Mouse (Mus musculus) stomach, postnatal 0 days (tissue): ENCODE data around the gene Mmd2. TPM values are rescaled to one million over a fixed set of nuclear protein-coding genes. Genes with fewer than 3 reads are reported as not detected.
A peak's percentile ranks its signal among the peaks of the same experiment; 100 is the strongest.

Experiments used
- ATAC-seq: fragments of 200-750 bp; cut with Nextera tagmentation; 2 replicates; pipeline ENCODE4 v1.8.0; 2017; ENCODE audit not compliant: low FRiP score, low TSS enrichment
- DNase-seq: peaks from one replicate; pipeline ENCODE4 v3.0.0-alpha.2; 2016; ENCODE audit warnings: low spot score
- H3K27ac ChIP-seq: fragments of 300-500 bp; sonication (generic); replicated peaks from 2 replicates; pipeline ENCODE4 v1.5.1; 2014; ENCODE audit warnings: mild to moderate bottlenecking, control low read depth
- H3K27me3 ChIP-seq: fragments of 300-500 bp; sonication (generic); 2 replicates; pipeline ENCODE4 v1.6.1; 2014; ENCODE audit warnings: low read length; ENCODE audit not compliant: control insufficient read depth, insufficient read depth
- H3K36me3 ChIP-seq: fragments of 300-500 bp; sonication (generic); 2 replicates; pipeline ENCODE4 v1.6.1; 2014; ENCODE audit warnings: low read length, mixed read lengths; ENCODE audit not compliant: control insufficient read depth, insufficient read depth
- H3K4me1 ChIP-seq: fragments of 300-500 bp; sonication (generic); replicated peaks from 2 replicates; pipeline ENCODE4 v1.6.1; 2014; ENCODE audit warnings: antibody characterized with exemption; ENCODE audit not compliant: control insufficient read depth, insufficient read depth
- H3K4me2 ChIP-seq: fragments of 300-500 bp; sonication (generic); replicated peaks from 2 replicates; pipeline ENCODE4 v1.6.1; 2014; ENCODE audit warnings: low read depth, mild to moderate bottlenecking, control low read depth, moderate library complexity
- H3K4me3 ChIP-seq: fragments of 300-500 bp; sonication (generic); 2 replicates; pipeline ENCODE4 v1.5.1; 2014; ENCODE audit warnings: low read depth, low read length, control low read depth
- H3K9ac ChIP-seq: fragments of 300-500 bp; sonication (generic); 2 replicates; pipeline ENCODE4 v1.6.1; 2014; ENCODE audit warnings: mild to moderate bottlenecking, low read length, control low read depth, mixed read lengths
- H3K9me3 ChIP-seq: fragments of 300-500 bp; sonication (generic); 2 replicates; pipeline ENCODE4 v1.6.1; 2016; ENCODE audit warnings: low read length; ENCODE audit not compliant: control insufficient read depth
- CTCF ChIP-seq: IDR thresholded peaks from 2 replicates; pipeline ENCODE4 v1.5.1; 2016; ENCODE audit warnings: antibody characterized with exemption, low read depth, mild to moderate bottlenecking, moderate library complexity
- EP300 ChIP-seq: optimal IDR thresholded peaks from 2 replicates; pipeline ENCODE3; 2016; ENCODE audit warnings: antibody characterized with exemption
- WGBS: fragments of 180-500 bp; shearing (Covaris S2); extraction: QIAGEN DNeasy Blood & Tissue Kit; methylation state at CpG from one replicate; pipeline ENCODE4 v1.1.7; 2014; 5-methylcytosine and 5-hydroxymethylcytosine counted together
- polyA plus RNA-seq: library from polyadenylated mRNA; unstranded; fragments of >200 nt; fragmentation: Nextera tagmentation; extraction: Ambion mirVana; gene quantifications from 2 replicates; pipeline ENCODE4 v1.2.1, GENCODE M21; 2015

Gene Mmd2
- polyA plus RNA-seq, 1 experiment from 2014 or later, result 1.2 TPM

DNA sequence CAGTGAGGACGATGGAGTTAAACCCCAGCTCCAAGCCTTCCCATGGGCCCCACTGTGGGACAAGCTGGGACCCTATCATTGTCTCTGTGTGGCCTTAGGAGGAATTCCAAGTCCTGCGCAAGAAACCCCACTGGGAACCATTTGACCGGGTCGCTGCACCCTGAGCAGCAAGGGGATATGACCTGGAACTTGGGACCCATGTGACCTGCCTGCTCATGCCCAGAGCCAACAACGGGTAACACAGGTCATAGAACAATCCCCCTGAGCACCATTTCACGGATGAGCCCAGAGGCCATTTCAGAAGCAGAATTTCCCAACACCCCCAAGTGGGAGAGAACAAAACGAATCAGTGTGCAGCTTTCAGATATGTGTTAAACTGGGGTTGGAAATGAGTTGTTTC is 4.2 kb downstream of the Mmd2 start:
- no peaks in the 10 kb centered on the region for H3K9me3 ChIP-seq
- H3K9ac ChIP-seq, result no peak overlapping the region
- no peaks in the 10 kb centered on the region for H3K4me1 ChIP-seq
- DNase-seq (no peak), ATAC-seq (no peak)
- WGBS, result 78% methylated on average over 7 of the region's 7 CpGs
- H3K27ac ChIP-seq, result no peak overlapping the region
- no peak for TF ChIP-seq CTCF
- no peaks in the 10 kb centered on the region for H3K36me3 ChIP-seq
- no peak overlapping the region for H3K4me2 ChIP-seq
- H3K27me3 ChIP-seq, result no peaks in the 10 kb centered on the region
- H3K4me3 ChIP-seq, result no peak overlapping the region

- no peaks in the 10 kb centered on the region for H3K4me1 ChIP-seq
- no peak overlapping the region for H3K4me3 ChIP-seq
- no peak overlapping the region for H3K4me2 ChIP-seq
- 62% methylated on average over 6 of the region's 6 CpGs for WGBS
- no peak overlapping the region for H3K9ac ChIP-seq
- TF ChIP-seq EP300, result no peak
- no peak for TF ChIP-seq CTCF
- DNase-seq (no peak), ATAC-seq (no peak)
- H3K27me3 ChIP-seq, result no peaks in the 10 kb centered on the region
- H3K36me3 ChIP-seq, result no peaks in the 10 kb centered on the region
- no peaks in the 10 kb centered on the region for H3K9me3 ChIP-seq
- H3K27ac ChIP-seq, result no peak overlapping the region
Measured at GRCm38 (mm10) chr5:142597648-142598390, 10.8 kb downstream of the Mmd2 start.

- Histone ChIP-seq H3K4me1 (no peaks in the 10 kb centered on the region), H3K9me3 (no peaks in the 10 kb centered on the region), H3K4me3 (no peak overlapping the region), H3K4me2 (no peak overlapping the region), H3K27me3 (no peaks in the 10 kb centered on the region), H3K36me3 (no peaks in the 10 kb centered on the region), H3K27ac (no peak overlapping the region), H3K9ac (no peak overlapping the region)
- TF ChIP-seq EP300, result no peak
- TF ChIP-seq CTCF, result no peak
- no peak for ATAC-seq
- DNase-seq, result no peak
- 66% methylated on average over 6 of the region's 6 CpGs for WGBS
Measured at GRCm38 (mm10) chr5:142596723-142597122, 11.9 kb downstream of the Mmd2 start.

DNA sequence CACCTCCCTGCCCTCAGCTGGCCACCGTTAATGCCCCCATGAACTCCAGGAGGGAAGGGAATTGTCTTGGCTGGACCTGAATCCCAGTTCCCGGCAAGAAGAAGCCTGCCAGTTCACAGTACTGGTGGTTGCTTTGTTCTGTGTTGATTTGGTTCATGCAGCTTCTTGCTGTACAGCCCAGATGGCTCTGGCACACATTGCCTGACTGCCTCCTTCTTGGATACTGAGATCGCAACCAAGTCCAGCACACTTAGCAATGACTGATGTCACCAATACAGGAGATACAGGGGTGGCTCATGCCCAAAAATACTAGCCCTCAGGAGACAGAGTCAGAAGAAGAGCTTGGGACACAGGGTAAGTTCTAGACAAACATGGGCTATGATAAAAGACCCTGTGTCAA is 12.9 kb downstream of the Mmd2 start:
- Histone ChIP-seq H3K4me2 (no peak overlapping the region), H3K9ac (no peak overlapping the region), H3K4me1 (no peaks in the 10 kb centered on the region), H3K4me3 (no peak overlapping the region), H3K27ac (no peak overlapping the region), H3K9me3 (no peaks in the 10 kb centered on the region), H3K27me3 (no peaks in the 10 kb centered on the region), H3K36me3 (no peaks in the 10 kb centered on the region)
- DNase-seq (no peak), ATAC-seq (no peak)
- 71% methylated on average over 3 of the region's 3 CpGs for WGBS
- no peak for TF ChIP-seq CTCF
- no peak for TF ChIP-seq EP300

GRCm38 (mm10) chr5:142590953-142591616 is 17.5 kb downstream of the Mmd2 start:
- H3K9me3 ChIP-seq, result no peaks in the 10 kb centered on the region
- no peak overlapping the region for H3K4me3 ChIP-seq
- H3K4me2 ChIP-seq, result no peak overlapping the region
- no peak for TF ChIP-seq CTCF
- no peak for TF ChIP-seq EP300
- DNase-seq (no peak), ATAC-seq (no peak)
- H3K36me3 ChIP-seq, result no peaks in the 10 kb centered on the region
- H3K9ac ChIP-seq, result no peak overlapping the region
- no peaks in the 10 kb centered on the region for H3K27me3 ChIP-seq
- no peak overlapping the region for H3K27ac ChIP-seq
- WGBS, result 84% methylated on average over 6 of the region's 6 CpGs
- no peaks in the 10 kb centered on the region for H3K4me1 ChIP-seq

- no peaks in the 10 kb centered on the region for H3K27me3 ChIP-seq
- H3K27ac ChIP-seq, result no peak overlapping the region
- TF ChIP-seq EP300, result no peak
- no peak for TF ChIP-seq CTCF
- 43% methylated on average over 14 of the region's 14 CpGs for WGBS
- H3K4me3 ChIP-seq, result no peak overlapping the region
- no peaks in the 10 kb centered on the region for H3K4me1 ChIP-seq
- peak; percentile 30; the same call in 1 of the 2 replicates for ATAC-seq
- no peak for DNase-seq
- no peaks in the 10 kb centered on the region for H3K9me3 ChIP-seq
- H3K4me2 ChIP-seq, result no peak overlapping the region
- H3K9ac ChIP-seq, result no peak overlapping the region
- no peaks in the 10 kb centered on the region for H3K36me3 ChIP-seq
Measured at GRCm38 (mm10) chr5:142583616-142584126, 24.9 kb downstream of the Mmd2 start.
